Mouse (Mus musculus) right cerebral cortex, adult 2 months (tissue): ENCODE measurements around the gene Arl15.

Experiments used
- DNase-seq, 2 experiments: peaks; one replicate each; pipeline ENCODE4 v3.0.0; 2021 to 2022; ENCODE audit warnings: low spot score in 2 of 2

The Arl15 gene

GRCm38 (mm10) chr13:113983633-113984032, 189.3 kb downstream of the Arl15 start:
- DNase-seq = no peak

- DNase-seq = no peak
These were observed 190.2 kb downstream of the Arl15 start for GRCm38 (mm10) chr13:113984491-113984890.

- DNase-seq = no peak
These were observed 192.7 kb downstream of the Arl15 start for GRCm38 (mm10) chr13:113986864-113987562.

DNA sequence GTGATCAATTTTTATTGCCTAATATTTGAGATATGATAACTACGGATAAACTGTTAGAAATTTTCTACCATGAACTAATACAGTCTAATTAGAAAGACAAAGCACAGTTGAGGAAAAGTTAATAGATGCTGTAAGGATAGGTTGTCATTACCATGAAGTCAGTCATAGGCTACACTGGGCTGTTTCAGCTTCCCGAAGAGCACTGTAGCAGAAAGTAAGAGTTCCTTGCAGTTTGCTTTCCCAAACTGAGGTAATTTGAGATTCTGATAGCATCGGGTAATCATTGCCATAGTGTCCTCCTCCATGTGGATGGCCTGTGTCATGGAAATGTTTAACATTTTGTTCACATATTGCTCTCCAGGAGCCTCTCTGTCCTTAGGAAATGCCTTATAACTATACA, 195.9 kb downstream of the Arl15 start:
- no peak for DNase-seq

DNA sequence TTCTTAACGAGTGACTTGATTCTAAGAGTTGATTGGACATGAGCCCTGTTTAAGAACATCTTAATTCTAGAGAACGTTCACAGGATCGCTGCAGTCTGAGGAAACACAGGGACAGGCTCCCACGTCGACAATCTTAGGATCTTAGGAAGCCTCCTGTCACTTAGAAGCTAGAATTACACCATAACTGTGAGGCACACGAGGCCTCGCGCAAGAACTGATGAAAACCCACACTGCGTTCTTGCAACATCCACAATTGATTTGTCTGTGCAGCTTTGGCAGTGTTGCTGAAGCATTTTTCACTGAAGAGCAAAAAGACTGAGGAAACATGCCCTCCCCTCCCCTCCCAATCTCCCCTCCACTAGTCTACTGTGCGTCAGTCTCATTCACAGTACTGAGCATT, 196.4 kb downstream of the Arl15 start:
- no peak for DNase-seq

- no peak for DNase-seq
These were observed 198.8 kb downstream of the Arl15 start for GRCm38 (mm10) chr13:113993066-113993465.

DNA sequence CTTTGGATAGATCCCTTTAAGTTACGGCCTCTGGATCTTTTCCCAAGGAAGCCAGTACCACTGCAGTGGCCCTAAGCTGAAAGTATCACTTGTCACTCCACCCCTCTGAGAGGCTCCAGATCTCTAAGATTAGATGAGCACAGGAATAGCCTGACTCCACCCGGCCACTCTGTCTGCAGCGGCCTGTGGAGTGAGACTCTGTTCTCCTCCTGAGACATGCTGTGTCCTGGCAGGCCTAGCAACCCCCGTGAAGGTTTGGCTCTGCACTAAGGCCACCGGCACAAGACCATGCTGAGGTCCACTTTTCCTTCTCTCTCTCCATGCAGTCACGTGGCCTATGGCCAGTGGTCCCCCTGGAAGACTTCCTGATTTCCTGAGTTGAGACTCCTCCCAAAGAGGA, 200.3 kb downstream of the Arl15 start:
- DNase-seq = no peak

DNA sequence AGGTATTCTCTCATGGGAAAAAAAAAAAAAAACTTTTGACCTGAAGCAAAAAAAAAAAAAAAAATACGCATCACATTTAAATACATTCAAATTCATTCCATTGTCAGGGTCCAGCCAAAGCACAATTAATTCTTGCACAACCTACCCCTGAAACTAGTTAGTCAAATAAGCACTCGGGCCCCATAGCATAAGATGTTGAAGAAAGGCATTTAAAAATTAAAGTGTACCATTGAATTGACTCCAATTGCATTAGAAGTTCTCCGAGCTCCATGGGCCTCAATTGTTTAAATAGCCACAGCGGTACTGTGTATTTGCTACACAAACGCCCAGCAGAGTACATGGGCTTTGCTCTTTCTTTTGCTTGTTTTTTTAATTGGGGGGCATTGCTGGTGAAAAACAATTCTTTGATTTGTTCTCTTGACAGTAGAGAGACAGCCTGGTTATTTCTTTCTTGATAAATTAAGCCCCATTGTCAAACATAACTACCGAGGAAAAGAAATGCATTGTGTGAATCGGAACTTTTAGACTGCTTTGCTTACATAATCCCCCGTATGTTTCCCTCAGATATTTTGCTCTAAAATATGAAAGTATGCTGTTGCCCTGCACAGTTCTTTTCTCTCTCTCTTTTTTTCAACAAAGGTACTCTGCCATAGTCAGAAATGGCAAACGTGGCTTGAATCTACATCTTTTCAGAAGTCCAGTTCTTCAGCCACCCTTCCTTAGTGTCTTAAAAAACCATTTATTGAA, 201.4 kb downstream of the Arl15 start:
- DNase-seq = no peak

- no peak for DNase-seq
These were observed 204.5 kb downstream of the Arl15 start for GRCm38 (mm10) chr13:113998811-113999210.

- no peak for DNase-seq
These were observed 209.2 kb downstream of the Arl15 start for GRCm38 (mm10) chr13:114003463-114003862.

- DNase-seq = no peak
These were observed 209.9 kb downstream of the Arl15 start for GRCm38 (mm10) chr13:114004191-114004590.

- DNase-seq = no peak
These were observed 215.5 kb downstream of the Arl15 start for GRCm38 (mm10) chr13:114009786-114010185.

DNA sequence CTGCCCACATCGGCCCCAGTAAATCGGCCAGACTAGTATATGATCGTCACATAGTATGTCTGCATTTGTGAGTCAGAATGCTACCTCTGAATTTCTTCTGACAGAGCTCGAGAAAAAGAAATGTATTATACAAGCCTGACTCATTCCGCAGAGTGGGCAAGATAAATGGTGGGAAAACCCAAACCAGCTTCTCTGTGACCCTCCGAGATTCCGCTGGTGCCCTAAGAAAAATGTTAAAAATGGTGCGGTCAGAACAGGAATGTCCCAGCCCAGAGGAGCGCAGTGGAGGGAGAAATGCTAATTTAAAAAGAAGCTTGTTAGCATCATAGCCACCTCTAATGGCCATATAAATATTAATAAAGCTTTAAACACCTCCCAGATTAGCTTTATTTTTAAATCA, 216.2 kb downstream of the Arl15 start:
- no peak for DNase-seq

GRCm38 (mm10) chr13:114011019-114011418, 216.7 kb downstream of the Arl15 start:
- DNase-seq = no peak

DNA sequence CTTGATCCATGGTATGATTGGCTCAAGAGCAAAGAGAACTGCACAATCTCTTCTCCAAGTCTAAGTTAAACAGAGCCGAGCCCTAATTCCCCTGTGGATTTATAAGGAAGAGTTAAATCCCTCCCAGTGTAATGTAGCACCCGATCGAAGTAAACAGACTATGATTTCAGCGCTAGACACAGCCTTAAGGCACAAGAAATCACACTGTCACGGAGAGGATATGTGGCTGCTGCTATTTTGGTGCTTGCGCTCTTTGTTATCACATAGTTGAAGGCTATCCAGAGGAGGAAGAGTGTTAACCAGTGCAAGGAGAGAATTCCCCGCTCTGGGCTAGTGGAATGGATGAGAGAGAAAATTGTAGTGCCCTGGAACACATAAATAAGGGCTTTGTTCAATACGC, 223.6 kb downstream of the Arl15 start:
- no peak for DNase-seq

GRCm38 (mm10) chr13:114023541-114023940, 229.2 kb downstream of the Arl15 start:
- no peak for DNase-seq

DNA sequence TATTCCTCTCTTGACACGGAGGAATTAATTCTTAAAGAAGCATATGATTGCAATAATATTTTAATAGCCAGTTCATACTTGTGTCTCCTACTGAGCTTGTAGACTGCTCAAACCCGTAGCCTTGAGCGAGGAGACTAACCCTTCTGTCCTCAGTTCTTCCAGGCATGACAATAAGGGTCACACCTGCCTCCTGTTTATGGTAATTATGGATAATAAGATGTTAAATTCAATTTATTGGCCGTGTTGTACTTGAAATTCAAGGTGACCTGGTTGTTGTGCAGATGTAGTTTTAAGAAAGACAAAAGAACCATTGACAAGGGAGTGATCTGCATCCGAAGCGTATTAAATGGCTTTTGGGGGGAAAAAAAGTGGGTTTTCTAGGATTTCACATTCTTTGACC, 232.0 kb downstream of the Arl15 start:
- DNase-seq = no peak

DNA sequence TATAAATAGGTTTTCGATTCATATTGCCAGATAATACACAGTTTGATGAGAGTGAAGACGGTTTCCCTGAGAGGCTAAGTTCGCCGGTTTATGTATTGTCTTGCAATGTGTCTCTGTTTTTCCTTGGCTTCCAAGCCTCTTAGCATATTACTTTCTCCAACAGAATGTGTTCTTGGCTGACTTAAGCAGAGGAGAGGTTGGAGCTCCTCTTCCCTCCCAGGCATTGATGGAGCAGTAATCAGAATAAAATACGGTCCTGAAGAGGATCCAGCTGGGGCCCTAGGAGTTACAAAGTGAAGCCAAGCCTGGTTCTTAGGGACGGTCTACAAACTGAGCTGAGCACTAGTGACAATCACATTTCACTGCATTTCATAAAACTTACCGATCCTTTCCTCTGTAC, 232.4 kb downstream of the Arl15 start:
- no peak for DNase-seq

GRCm38 (mm10) chr13:114048071-114048470, 253.8 kb downstream of the Arl15 start:
- no peak for DNase-seq

DNA sequence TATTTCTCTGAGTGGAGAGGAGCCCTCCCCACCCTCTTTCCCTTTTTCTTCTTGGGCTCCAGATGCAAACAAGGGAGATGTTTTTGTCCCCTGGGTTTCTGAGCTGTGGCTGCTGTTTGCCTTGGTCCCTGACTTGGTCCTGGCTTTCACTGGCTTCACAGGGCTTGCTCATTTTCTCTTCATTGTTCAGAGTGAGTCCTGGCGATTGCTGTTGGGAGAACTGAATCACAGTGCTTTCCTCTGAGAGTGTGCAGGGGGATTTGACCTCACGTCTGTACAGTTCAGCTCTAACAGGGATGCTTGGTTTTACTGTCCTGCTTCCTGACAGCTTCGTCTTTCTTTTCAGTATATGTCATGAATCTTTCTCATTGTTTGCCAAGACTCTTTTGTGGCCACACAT, 254.4 kb downstream of the Arl15 start:
- DNase-seq = no peak

- DNase-seq = no peak
These were observed 257.0 kb downstream of the Arl15 start for GRCm38 (mm10) chr13:114051151-114051850.

GRCm38 (mm10) chr13:114052426-114053205, 258.3 kb downstream of the Arl15 start:
- DNase-seq = no peak
